Mouse (Mus musculus): ENCODE results near the gene Eif3k. TPM values are rescaled to one million over a fixed set of nuclear protein-coding genes. Genes with fewer than 3 reads are reported as not detected.

Eif3k gene
- polyA plus RNA-seq, 1 experiment from 2014 or later: 327 TPM

- no peak overlapping the region for H3K4me2 ChIP-seq (replicated peaks)
- ATAC-seq (ENCODE audit: low FRiP score, low read depth): no peak
- no peak overlapping the region for H3K4me3 ChIP-seq
- H3K9me3 ChIP-seq: no peaks in the 10 kb centered on the region
- H3K4me1 ChIP-seq: no peaks in the 10 kb centered on the region
- no peak overlapping the region for H3K27ac ChIP-seq
- H3K9ac ChIP-seq: no peak overlapping the region
- no peaks in the 10 kb centered on the region for H3K36me3 ChIP-seq
- no peaks in the 10 kb centered on the region for H3K27me3 ChIP-seq (replicated peaks)
- WGBS: 87% methylated on average over 9 of the region's 9 CpGs
Measured at GRCm38 (mm10) chr7:29008714-29009113, 27.1 kb upstream of the Eif3k start.

- H3K4me2 ChIP-seq (replicated peaks): no peak overlapping the region
Measured at GRCm38 (mm10) chr7:29008171-29008570, 26.5 kb upstream of the Eif3k start.

GRCm38 (mm10) chr7:29007224-29008101 lies 25.8 kb upstream of the Eif3k start:
- 84% methylated on average over 9 of the region's 9 CpGs for WGBS
- no peaks in the 10 kb centered on the region for H3K4me1 ChIP-seq
- no peak overlapping the region for H3K27ac ChIP-seq
- H3K9me3 ChIP-seq: no peaks in the 10 kb centered on the region
- H3K4me2 ChIP-seq (replicated peaks): no peak overlapping the region
- H3K36me3 ChIP-seq: no peaks in the 10 kb centered on the region
- H3K4me3 ChIP-seq: no peak overlapping the region
- no peak overlapping the region for H3K9ac ChIP-seq
- ATAC-seq (ENCODE audit: low FRiP score, low read depth): no peak
- H3K27me3 ChIP-seq (replicated peaks): no peaks in the 10 kb centered on the region

More at GRCm38 (mm10) chr7:29008171-29008570, 26.5 kb upstream of the Eif3k start:
- Histone ChIP-seq H3K9ac (no peak overlapping the region), H3K36me3 (no peaks in the 10 kb centered on the region), H3K4me1 (no peaks in the 10 kb centered on the region), H3K27ac (no peak overlapping the region), H3K4me3 (no peak overlapping the region), H3K27me3 (replicated peaks) (no peaks in the 10 kb centered on the region), H3K9me3 (no peaks in the 10 kb centered on the region)
- no peak for ATAC-seq (ENCODE audit: low FRiP score, low read depth)
- WGBS: 94% methylated on average over 10 of the region's 10 CpGs

- H3K36me3 ChIP-seq: no peaks in the 10 kb centered on the region
- no peak overlapping the region for H3K27ac ChIP-seq
- ATAC-seq (ENCODE audit: low FRiP score, low read depth): peak; percentile 77
- H3K27me3 ChIP-seq (replicated peaks): no peaks in the 10 kb centered on the region; the same call in 1 of the 2 replicates
- peak overlapping the region; percentile 59 for H3K9ac ChIP-seq
- H3K4me1 ChIP-seq: 0 out of 2 replicates have a peak, but pooled peaks cover 4% of the 10 kb centered on the region
- peak overlapping the region; percentile 48 for H3K4me3 ChIP-seq
- H3K4me2 ChIP-seq (replicated peaks): peak overlapping the region; percentile 88
- H3K9me3 ChIP-seq: no peaks in the 10 kb centered on the region
- WGBS: 7% methylated on average over 43 of the region's 43 CpGs
Measured at GRCm38 (mm10) chr7:29000651-29001605, 19.3 kb upstream of the Eif3k start.

GRCm38 (mm10) chr7:28993402-28993801 lies 11.7 kb upstream of the Eif3k start:
- Histone ChIP-seq H3K27me3 (replicated peaks) (no peaks in the 10 kb centered on the region), H3K27ac (no peak overlapping the region), H3K9ac (no peak overlapping the region), H3K4me2 (replicated peaks) (no peak overlapping the region), H3K9me3 (no peaks in the 10 kb centered on the region), H3K36me3 (no peaks in the 10 kb centered on the region), H3K4me3 (no peak overlapping the region), H3K4me1 (no peaks in the 10 kb centered on the region)
- ATAC-seq (ENCODE audit: low FRiP score, low read depth): no peak
- 84% methylated on average over 3 of the region's 3 CpGs for WGBS

- Histone ChIP-seq H3K27ac (no peak overlapping the region), H3K4me2 (replicated peaks) (no peak overlapping the region), H3K9ac (no peak overlapping the region), H3K27me3 (replicated peaks) (no peaks in the 10 kb centered on the region), H3K36me3 (no peaks in the 10 kb centered on the region), H3K4me3 (no peak overlapping the region), H3K9me3 (no peaks in the 10 kb centered on the region), H3K4me1 (no peaks in the 10 kb centered on the region)
- ATAC-seq (ENCODE audit: low FRiP score, low read depth): no peak
- WGBS: 76% methylated on average over 3 of the region's 3 CpGs
Measured at GRCm38 (mm10) chr7:28992997-28993396, 11.3 kb upstream of the Eif3k start.

GRCm38 (mm10) chr7:28991616-28992015 lies 10.0 kb upstream of the Eif3k start:
- Histone ChIP-seq H3K4me1 (no peaks in the 10 kb centered on the region), H3K36me3 (no peaks in the 10 kb centered on the region), H3K4me3 (no peak overlapping the region), H3K27me3 (replicated peaks) (no peaks in the 10 kb centered on the region), H3K4me2 (replicated peaks) (no peak overlapping the region), H3K9me3 (no peaks in the 10 kb centered on the region), H3K9ac (no peak overlapping the region), H3K27ac (no peak overlapping the region)
- no peak for ATAC-seq (ENCODE audit: low FRiP score, low read depth)
- 70% methylated on average over 5 of the region's 5 CpGs for WGBS

GRCm38 (mm10) chr7:28990766-28991273 lies 9.2 kb upstream of the Eif3k start:
- ATAC-seq (ENCODE audit: low FRiP score, low read depth): no peak
- no peak overlapping the region for H3K4me2 ChIP-seq (replicated peaks)
- no peaks in the 10 kb centered on the region for H3K27me3 ChIP-seq (replicated peaks)
- 57% methylated on average over 14 of the region's 14 CpGs for WGBS
- H3K4me3 ChIP-seq: no peak overlapping the region
- H3K9me3 ChIP-seq: no peaks in the 10 kb centered on the region
- H3K4me1 ChIP-seq: no peaks in the 10 kb centered on the region
- H3K27ac ChIP-seq: no peak overlapping the region
- H3K9ac ChIP-seq: no peak overlapping the region
- H3K36me3 ChIP-seq: no peaks in the 10 kb centered on the region

GRCm38 (mm10) chr7:28985207-28985606 lies 3.5 kb upstream of the Eif3k start:
- Histone ChIP-seq H3K9me3 (no peaks in the 10 kb centered on the region), H3K27ac (no peak overlapping the region), H3K36me3 (no peaks in the 10 kb centered on the region), H3K9ac (no peak overlapping the region), H3K27me3 (replicated peaks) (no peaks in the 10 kb centered on the region), H3K4me3 (no peak overlapping the region), H3K4me1 (peaks cover 16% of the 10 kb centered on the region), H3K4me2 (replicated peaks) (no peak overlapping the region)
- no peak for ATAC-seq (ENCODE audit: low FRiP score, low read depth)
- 87% methylated on average over 7 of the region's 7 CpGs for WGBS

GRCm38 (mm10) chr7:28984452-28984851 lies 2.8 kb upstream of the Eif3k start:
- Histone ChIP-seq H3K27ac (no peak overlapping the region), H3K4me2 (replicated peaks) (no peak overlapping the region), H3K4me3 (no peak overlapping the region), H3K9ac (no peak overlapping the region), H3K9me3 (no peaks in the 10 kb centered on the region), H3K36me3 (peaks cover under 1% of the 10 kb centered on the region; the same call in 1 of the 2 replicates), H3K4me1 (peaks cover 16% of the 10 kb centered on the region), H3K27me3 (replicated peaks) (no peaks in the 10 kb centered on the region)
- no peak for ATAC-seq (ENCODE audit: low FRiP score, low read depth)
- WGBS: 100% methylated on average over 1 of the region's 1 CpGs

- H3K4me2 ChIP-seq (replicated peaks): no peak overlapping the region
- H3K27ac ChIP-seq: no peak overlapping the region
- no peak overlapping the region for H3K4me3 ChIP-seq
- no peak overlapping the region for H3K9ac ChIP-seq
- H3K27me3 ChIP-seq (replicated peaks): no peaks in the 10 kb centered on the region
- 75% methylated on average over 4 of the region's 4 CpGs for whole genome bisulfite sequencing
- no peak for ATAC-seq (ENCODE audit: low FRiP score, low read depth)
- peaks cover 6% of the 10 kb centered on the region for H3K36me3 ChIP-seq
- peaks cover 16% of the 10 kb centered on the region for H3K4me1 ChIP-seq
- no peaks in the 10 kb centered on the region for H3K9me3 ChIP-seq
Measured at GRCm38 (mm10) chr7:28983849-28984248, 2.2 kb upstream of the Eif3k start.

GRCm38 (mm10) chr7:28983141-28983564 lies 1.5 kb upstream of the Eif3k start:
- whole genome bisulfite sequencing: 78% methylated on average over 11 of the region's 11 CpGs
- Histone ChIP-seq H3K4me1 (peaks cover 16% of the 10 kb centered on the region), H3K36me3 (peaks cover 13% of the 10 kb centered on the region), H3K4me2 (replicated peaks) (peak overlapping the region; percentile 83), H3K27me3 (replicated peaks) (no peaks in the 10 kb centered on the region), H3K27ac (no peak overlapping the region), H3K9ac (no peak overlapping the region), H3K9me3 (no peaks in the 10 kb centered on the region), H3K4me3 (no peak overlapping the region)
- ATAC-seq (ENCODE audit: low FRiP score, low read depth): no peak

Data from neural tube, embryonic 12.5 days (tissue).